Mouse (Mus musculus): ENCODE measurements around the gene Entr1.

DNA sequence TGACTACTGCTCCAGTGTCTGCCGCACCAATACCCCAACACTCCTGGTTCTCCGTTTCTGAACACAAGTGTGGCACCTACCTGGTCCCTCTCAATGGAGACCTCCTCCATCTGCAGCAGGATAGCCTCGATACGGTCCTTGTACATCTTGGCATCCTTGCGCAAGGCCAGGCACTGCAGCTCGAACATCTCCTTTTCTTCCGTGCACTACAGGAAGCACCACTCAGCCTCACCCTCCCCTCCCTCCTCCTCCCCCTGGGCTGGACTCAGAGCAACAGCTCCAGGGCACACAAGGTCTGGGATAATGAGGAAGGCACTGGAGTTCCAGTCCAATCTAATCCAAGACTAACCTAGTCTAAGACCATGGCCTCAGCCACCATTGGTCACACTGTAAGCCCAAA lies 32.4 kb downstream of the Entr1 start:
- TF ChIP-seq POLR2A (IDR thresholded peaks at IDR 0.05; ENCODE audit: control insufficient read depth, low read depth, low read length) (no peak), CTCF (IDR thresholded peaks at IDR 0.05; ENCODE audit: control insufficient read depth, insufficient read depth, insufficient replicate concordance, low read depth, low read length) (no peak)
